ENCODE assay signal across 29 mouse cellular contexts in genomic region chr6:136235473-136235872, GRCm38 (mm10).
A peak's percentile ranks its signal among the peaks of the same experiment; 100 is the strongest.
DNase-seq lines count a peak whose midpoint lies in the region; ATAC-seq and TF ChIP-seq lines count a peak whose summit lies in the region.
"Had no signal": no experiment of that assay in that cellular context is flagged by ENCODE, and none has a peak within 500 bp of the region (broad histone marks: within the 10 kb centered on the region; RNA-seq: fewer than 3 reads in every experiment).

No protein-coding gene starts in this region.

- H3K27me3 ChIP-seq in heart, embryonic 10.5 days (ENCODE audit: insufficient read depth, poor library complexity, severe bottlenecking), result no peaks in the 10 kb centered on the region
- no peaks in the 10 kb centered on the region for H3K27me3 ChIP-seq in hindbrain, embryonic 12.5 days
- H3K27me3 ChIP-seq: forebrain, embryonic 15.5 days; heart, embryonic 12.5 days; hindbrain, embryonic 15.5 days; kidney, embryonic 15.5 days; limb, embryonic 13.5 days; liver, embryonic 12.5 days had no signal

- WGBS in heart, embryonic 10.5 days, result 87% methylated on average over 11 of the region's 11 CpGs
- WGBS in hindbrain, embryonic 12.5 days, result 91% methylated on average over 11 of the region's 11 CpGs

- no peaks in the 10 kb centered on the region for H3K36me3 ChIP-seq in heart, embryonic 10.5 days
- H3K36me3 ChIP-seq in hindbrain, embryonic 12.5 days, result no peaks in the 10 kb centered on the region
- H3K36me3 ChIP-seq: forebrain, embryonic 15.5 days; heart, embryonic 12.5 days; hindbrain, embryonic 15.5 days; kidney, embryonic 15.5 days; limb, embryonic 13.5 days; liver, embryonic 12.5 days had no signal

- TF ChIP-seq CTCF in left cerebral cortex, adult 2 months (IDR thresholded peaks at IDR 0.05), result no peak

- ATAC-seq in hindbrain, embryonic 12.5 days (ENCODE audit: low FRiP score), result no peak
- ATAC-seq: forebrain, embryonic 15.5 days; inflammation-experienced regulatory T-cells, adult 6 months; liver, embryonic 12.5 days; liver, postnatal 0 days; midbrain, embryonic 16.5 days had no signal

- intact Hi-C loops in left cerebral cortex, adult 2 months (cut with DNase I), result loop anchor here (5.0 kb wide), 1 partner anchor 117 kb away; no protein-coding TSS in a partner anchor
- intact Hi-C loops in left cerebral cortex, postnatal 14 days (cut with DNase I), result loop anchor here (5.0 kb wide), 1 partner anchor 63 kb away; the partner anchor contains the start of gene Grin2b

- no peak overlapping the region for H3K4me3 ChIP-seq in heart, embryonic 10.5 days
- H3K4me3 ChIP-seq in left cerebral cortex, adult 2 months, result no peak overlapping the region
- H3K4me3 ChIP-seq in hindbrain, embryonic 12.5 days, result no peak overlapping the region
- H3K4me3 ChIP-seq: forebrain, embryonic 15.5 days; heart, embryonic 12.5 days; hindbrain, embryonic 15.5 days; kidney, embryonic 15.5 days; limb, embryonic 13.5 days; liver, embryonic 12.5 days had no signal

- peaks cover 6% of the 10 kb centered on the region; the same call in 1 of the 2 replicates for H3K4me1 ChIP-seq in heart, embryonic 10.5 days
- H3K4me1 ChIP-seq in hindbrain, embryonic 12.5 days, result no peaks in the 10 kb centered on the region
- H3K4me1 ChIP-seq: forebrain, embryonic 15.5 days; liver, embryonic 12.5 days had no signal

- H3K9ac ChIP-seq in hindbrain, embryonic 12.5 days, result no peak overlapping the region
- H3K9ac ChIP-seq: forebrain, embryonic 15.5 days; heart, embryonic 12.5 days; hindbrain, embryonic 15.5 days; kidney, embryonic 15.5 days; limb, embryonic 13.5 days; liver, embryonic 12.5 days; liver, postnatal 0 days had no signal

- no peak overlapping the region for H3K27ac ChIP-seq in heart, embryonic 10.5 days
- peak overlapping the region; percentile 41 for H3K27ac ChIP-seq in left cerebral cortex, adult 2 months
- no peak overlapping the region for H3K27ac ChIP-seq in hindbrain, embryonic 12.5 days
- H3K27ac ChIP-seq: forebrain, embryonic 15.5 days; hindbrain, embryonic 15.5 days; kidney, embryonic 15.5 days; limb, embryonic 13.5 days; liver, embryonic 12.5 days; stomach, postnatal 0 days had no signal

- peak; percentile 41 for DNase-seq in heart, adult 11 months
- DNase-seq in heart, embryonic 10.5 days (ENCODE audit: low spot score), result no peak
- DNase-seq in left cerebral cortex, adult 2 months (ENCODE audit: extremely low spot score in 1 of 2, low spot score in 2 of 2), result no peak
- no peak for DNase-seq in left cerebral cortex, adult 11 months (ENCODE audit: low spot score)
- peak; percentile 47 to 88 for DNase-seq in left cerebral cortex, postnatal 14 days (ENCODE audit: low spot score in 2 of 2)
- peak; percentile 30 to 50 for DNase-seq in right cerebral cortex, postnatal 36 days (ENCODE audit: low spot score in 2 of 2)
- no peak for DNase-seq in Muller cell, postnatal 12 days (ENCODE audit: inconsistent ontology term)
- DNase-seq: adrenal gland, postnatal 25 days; cerebellum, adult 18-20 months; cerebellum, postnatal 14 days; gastrocnemius, postnatal 25 days; heart, adult 18-20 months; kidney, adult 11 months; kidney, postnatal 25 days; liver, postnatal 0 days; lung, postnatal 36 days; thymus, adult 2 months; thymus, postnatal 4 days had no signal

- H3K9me3 ChIP-seq in heart, embryonic 10.5 days, result no peaks in the 10 kb centered on the region
- no peaks in the 10 kb centered on the region for H3K9me3 ChIP-seq in hindbrain, embryonic 12.5 days (replicated peaks)
- H3K9me3 ChIP-seq: forebrain, embryonic 15.5 days; heart, embryonic 12.5 days; hindbrain, embryonic 15.5 days; kidney, embryonic 15.5 days; limb, embryonic 13.5 days; liver, embryonic 12.5 days had no signal

- no peak overlapping the region for H3K4me2 ChIP-seq in hindbrain, embryonic 12.5 days (replicated peaks)
- H3K4me2 ChIP-seq: forebrain, embryonic 15.5 days; heart, embryonic 12.5 days; hindbrain, embryonic 15.5 days; kidney, embryonic 15.5 days; limb, embryonic 13.5 days; liver, embryonic 12.5 days; midbrain, embryonic 11.5 days had no signal

Comparison
In these comparisons a context has a peak if more than half of its experiments do, and no peak if none do; other contexts are left out.
1. DNase-seq: peak in heart, adult 11 months (single experiment), left cerebral cortex, postnatal 14 days (2 of 2) and right cerebral cortex, postnatal 36 days (2 of 2); none in heart, embryonic 10.5 days (single experiment), left cerebral cortex, adult 2 months (0 of 2), left cerebral cortex, adult 11 months (single experiment) and Muller cell, postnatal 12 days (single experiment).